Mouse (Mus musculus) liver, postnatal 0 days (tissue): ENCODE results near the gene Odf3b.

Experiments used
- CTCF ChIP-seq: sonication (generic); IDR thresholded peaks from 2 replicates; pipeline ENCODE4 v1.5.1; 2016; ENCODE audit warnings: antibody characterized with exemption, low read depth
- EP300 ChIP-seq: IDR thresholded peaks from 2 replicates; pipeline ENCODE4 v1.6.1; 2016; ENCODE audit warnings: antibody characterized with exemption, low read depth, mild to moderate bottlenecking

DNA sequence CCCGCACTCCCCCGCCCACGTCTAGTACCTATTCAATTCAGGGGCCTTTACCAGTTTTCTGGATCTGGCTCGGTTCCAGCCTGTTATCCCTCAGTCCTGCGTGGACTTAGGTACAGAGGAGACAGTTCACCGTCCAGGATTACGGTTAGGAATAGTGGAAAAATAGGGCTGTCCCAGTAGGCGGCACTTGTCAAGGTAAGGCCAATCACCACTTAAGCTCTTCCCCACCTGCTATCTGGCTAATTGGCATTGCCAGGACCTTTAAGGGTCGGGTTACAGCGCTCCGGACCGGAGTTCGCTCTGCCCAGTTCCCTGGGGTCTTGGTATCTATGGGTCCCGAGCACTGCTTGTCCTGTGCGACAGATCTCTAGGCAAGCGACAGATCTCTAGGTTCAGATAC, 2.1 kb downstream of the Odf3b start, which contains the start of gene Tymp:
- TF ChIP-seq CTCF (no peak), EP300 (no peak)
